Mouse (Mus musculus): Measurements from ENCODE around the gene Cd300ld. TPM values are rescaled to one million over a fixed set of nuclear protein-coding genes. Genes with fewer than 3 reads are reported as not detected.

The Cd300ld gene
- polyA plus RNA-seq, 1 experiment = not detected

DNA sequence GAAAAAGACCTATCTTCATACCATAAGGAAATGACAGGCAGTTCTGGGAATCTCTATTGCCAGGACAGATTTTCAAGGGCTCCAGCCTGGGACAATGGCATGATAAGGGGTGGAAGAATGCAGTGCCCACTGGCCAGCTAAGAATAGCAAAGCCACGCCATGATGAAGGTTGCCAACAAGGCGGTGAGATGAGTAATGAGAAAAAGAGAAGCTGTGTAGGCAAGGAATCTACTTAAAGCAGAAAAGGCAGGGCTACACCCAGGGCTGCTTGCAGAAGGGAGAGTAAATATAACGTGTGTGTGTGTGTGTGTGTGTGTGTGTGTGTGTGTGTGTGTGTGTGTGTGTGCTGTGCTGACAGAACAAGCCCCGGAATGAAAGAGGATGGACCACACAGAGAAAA, 7.9 kb downstream of the Cd300ld start:
- H3K79me2 ChIP-seq (ENCODE audit: control insufficient read depth, insufficient read depth) = no peaks in the 10 kb centered on the region
- TF ChIP-seq MYOD1 (IDR thresholded peaks at IDR 0.05; ENCODE audit: control insufficient read depth, insufficient read length, low read depth) = no peak
- TF ChIP-seq CTCF (IDR thresholded peaks at IDR 0.05; ENCODE audit: control insufficient read depth, insufficient read depth, insufficient read length) = no peak
- no peak for TF ChIP-seq MAX (IDR thresholded peaks at IDR 0.05)
- no peak for TF ChIP-seq MYOG (IDR thresholded peaks at IDR 0.05; ENCODE audit: control insufficient read depth, extremely low read depth, insufficient read length)
- TF ChIP-seq FOSL1 (IDR thresholded peaks at IDR 0.05; ENCODE audit: insufficient read depth, low read length, poor library complexity, severe bottlenecking) = no peak
- no peak for TF ChIP-seq USF1 (IDR thresholded peaks at IDR 0.05; ENCODE audit: low read depth)
- TF ChIP-seq CEBPB (IDR thresholded peaks at IDR 0.05; ENCODE audit: low read depth) = no peak
- H3ac ChIP-seq (ENCODE audit: control insufficient read depth, insufficient read length, low read depth) = no peak overlapping the region
- no peaks in the 10 kb centered on the region for H3K79me3 ChIP-seq (ENCODE audit: low read depth)
- no peaks in the 10 kb centered on the region for H3K36me3 ChIP-seq (ENCODE audit: control insufficient read depth, insufficient read depth)
- no peaks in the 10 kb centered on the region for H3K27me3 ChIP-seq (ENCODE audit: control insufficient read depth, insufficient read depth, insufficient read length)
- H3K4me3 ChIP-seq (ENCODE audit: insufficient read depth, poor library complexity, severe bottlenecking) = no peak overlapping the region

DNA sequence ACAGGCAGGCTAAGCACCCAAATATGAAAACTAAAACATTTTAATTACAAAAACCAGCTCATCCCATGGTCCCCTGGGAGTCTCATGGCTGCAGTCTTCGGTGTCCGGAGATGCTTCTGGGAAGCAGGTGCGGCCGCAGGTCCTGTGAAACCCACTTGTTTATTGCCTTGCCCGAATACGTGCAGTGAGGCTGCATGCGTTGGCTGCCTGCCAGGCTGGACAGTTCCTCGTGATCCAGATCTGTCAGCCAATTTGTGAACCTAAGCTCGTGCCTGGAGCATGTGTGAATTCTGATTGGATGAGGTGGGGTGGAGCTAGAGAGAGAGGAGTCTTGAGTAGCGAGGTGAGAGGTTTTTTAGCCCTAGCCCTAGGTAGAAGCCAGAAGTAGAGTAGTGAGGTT, 17.0 kb downstream of the Cd300ld start:
- H3K4me3 ChIP-seq (ENCODE audit: insufficient read depth, poor library complexity, severe bottlenecking) = no peak overlapping the region
- no peaks in the 10 kb centered on the region for H3K36me3 ChIP-seq (ENCODE audit: control insufficient read depth, insufficient read depth)
- no peaks in the 10 kb centered on the region for H3K79me2 ChIP-seq (ENCODE audit: control insufficient read depth, insufficient read depth)
- TF ChIP-seq MYOD1 (IDR thresholded peaks at IDR 0.05; ENCODE audit: control insufficient read depth, insufficient read length, low read depth) (no peak), CTCF (IDR thresholded peaks at IDR 0.05; ENCODE audit: control insufficient read depth, insufficient read depth, insufficient read length) (no peak), MYOG (IDR thresholded peaks at IDR 0.05; ENCODE audit: control insufficient read depth, extremely low read depth, insufficient read length) (no peak), MAX (IDR thresholded peaks at IDR 0.05) (no peak), FOSL1 (IDR thresholded peaks at IDR 0.05; ENCODE audit: insufficient read depth, low read length, poor library complexity, severe bottlenecking) (no peak), CEBPB (IDR thresholded peaks at IDR 0.05; ENCODE audit: low read depth) (no peak), USF1 (IDR thresholded peaks at IDR 0.05; ENCODE audit: low read depth) (no peak)
- H3K79me3 ChIP-seq (ENCODE audit: low read depth) = no peaks in the 10 kb centered on the region
- no peaks in the 10 kb centered on the region for H3K27me3 ChIP-seq (ENCODE audit: control insufficient read depth, insufficient read depth, insufficient read length)
- no peak overlapping the region for H3ac ChIP-seq (ENCODE audit: control insufficient read depth, insufficient read length, low read depth)

DNA sequence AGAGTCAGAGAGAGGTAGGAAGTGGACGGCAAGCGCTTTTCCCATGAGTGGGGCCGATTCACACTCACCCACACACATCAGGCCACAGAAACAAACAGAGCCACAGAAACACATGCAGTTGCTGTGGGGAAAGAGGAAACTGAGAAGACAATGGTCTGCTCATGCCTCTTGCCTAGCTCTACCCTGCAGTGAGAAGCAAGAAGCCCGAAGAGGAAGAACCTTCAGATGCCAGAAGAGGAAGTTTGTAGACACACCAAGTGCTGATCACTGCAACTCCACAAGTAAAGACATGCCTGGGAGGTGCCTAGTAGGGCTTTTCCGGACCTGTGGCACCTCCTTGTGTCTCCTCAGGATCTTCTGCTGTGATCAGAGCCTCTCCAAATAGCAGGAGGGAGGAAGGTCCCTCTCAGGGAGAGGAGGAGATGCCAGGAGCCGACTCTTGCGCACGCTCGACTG, 20.9 kb downstream of the Cd300ld start, which contains the start of gene Cd300c:
Gene Cd300c (minus strand): TSS at position 406 of the 456 bp plus-strand sequence.
- Histone ChIP-seq H3K79me3 (ENCODE audit: low read depth) (no peaks in the 10 kb centered on the region), H3ac (ENCODE audit: control insufficient read depth, insufficient read length, low read depth) (no peak within 1 kb of the TSS), H3K4me3 (ENCODE audit: insufficient read depth, poor library complexity, severe bottlenecking) (no peak within 1 kb of the TSS), H3K27me3 (ENCODE audit: control insufficient read depth, insufficient read depth, insufficient read length) (no peaks in the 10 kb centered on the region), H3K36me3 (ENCODE audit: control insufficient read depth, insufficient read depth) (no peaks in the 10 kb centered on the region), H3K79me2 (ENCODE audit: control insufficient read depth, insufficient read depth) (no peaks in the 10 kb centered on the region)
- TF ChIP-seq CTCF (IDR thresholded peaks at IDR 0.05; ENCODE audit: control insufficient read depth, insufficient read depth, insufficient read length) (no peak), MAX (IDR thresholded peaks at IDR 0.05) (no peak), FOSL1 (IDR thresholded peaks at IDR 0.05; ENCODE audit: insufficient read depth, low read length, poor library complexity, severe bottlenecking) (no peak), CEBPB (IDR thresholded peaks at IDR 0.05; ENCODE audit: low read depth) (no peak)

DNA sequence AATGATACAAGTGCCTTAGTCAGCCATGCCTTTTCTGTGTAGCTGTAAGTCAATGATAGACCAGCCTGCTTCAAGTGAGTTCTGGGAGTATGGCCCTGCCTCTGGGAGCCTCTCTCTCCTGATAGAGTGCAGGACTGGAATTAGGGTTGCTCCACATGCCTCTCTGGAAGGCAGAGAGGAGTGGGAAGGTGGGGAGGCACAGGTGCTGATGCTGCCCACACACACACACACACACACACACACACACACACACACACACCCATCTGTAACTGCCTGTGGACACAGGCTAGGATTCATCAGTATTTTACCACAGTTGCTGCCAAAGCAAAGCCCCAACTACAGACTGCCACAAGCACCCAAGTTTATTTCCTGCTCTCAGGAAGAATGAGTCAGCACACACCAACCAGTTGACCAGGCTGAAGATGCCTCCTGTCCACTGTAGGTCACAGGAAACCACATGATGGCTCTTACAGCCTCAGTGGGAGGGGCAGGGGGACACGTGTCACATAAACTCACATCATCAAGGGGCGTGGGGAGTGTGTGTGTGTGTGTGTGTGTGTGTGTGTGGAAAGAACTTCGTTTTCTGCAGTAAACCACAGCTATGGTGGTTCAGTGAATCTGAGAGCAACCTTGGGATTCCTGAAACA, 24.4 kb downstream of the Cd300ld start:
- Histone ChIP-seq H3K4me3 (ENCODE audit: insufficient read depth, poor library complexity, severe bottlenecking) (no peak overlapping the region), H3K27me3 (ENCODE audit: control insufficient read depth, insufficient read depth, insufficient read length) (no peaks in the 10 kb centered on the region), H3K36me3 (ENCODE audit: control insufficient read depth, insufficient read depth) (no peaks in the 10 kb centered on the region), H3ac (ENCODE audit: control insufficient read depth, insufficient read length, low read depth) (no peak overlapping the region), H3K79me3 (ENCODE audit: low read depth) (no peaks in the 10 kb centered on the region), H3K79me2 (ENCODE audit: control insufficient read depth, insufficient read depth) (no peaks in the 10 kb centered on the region)
- TF ChIP-seq CEBPB (IDR thresholded peaks at IDR 0.05; ENCODE audit: low read depth) (no peak), MYOD1 (IDR thresholded peaks at IDR 0.05; ENCODE audit: control insufficient read depth, insufficient read length, low read depth) (no peak), USF1 (IDR thresholded peaks at IDR 0.05; ENCODE audit: low read depth) (peak; percentile 75), MYOG (IDR thresholded peaks at IDR 0.05; ENCODE audit: control insufficient read depth, extremely low read depth, insufficient read length) (no peak), MAX (IDR thresholded peaks at IDR 0.05) (peak; percentile 38), FOSL1 (IDR thresholded peaks at IDR 0.05; ENCODE audit: insufficient read depth, low read length, poor library complexity, severe bottlenecking) (no peak), CTCF (IDR thresholded peaks at IDR 0.05; ENCODE audit: control insufficient read depth, insufficient read depth, insufficient read length) (no peak)

DNA sequence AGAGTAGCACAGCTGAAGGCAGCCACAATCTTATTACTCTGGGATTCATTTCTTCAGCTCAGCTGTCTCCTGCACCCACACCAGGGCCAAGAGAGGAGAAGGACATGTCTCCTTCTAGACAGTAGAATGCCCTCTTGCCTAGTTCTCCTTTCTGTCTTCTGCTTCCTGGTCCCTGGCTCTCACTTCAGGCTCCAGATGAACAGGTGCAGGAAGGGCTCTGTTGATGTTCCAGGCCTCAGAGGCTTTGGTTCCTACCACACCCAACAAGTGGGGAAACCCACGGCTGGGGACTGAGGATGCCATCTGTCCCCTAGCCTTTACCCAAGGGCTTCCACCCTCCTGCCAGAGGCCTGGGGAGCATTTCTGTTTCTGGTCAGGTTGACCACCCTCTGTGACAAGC, 29.4 kb downstream of the Cd300ld start:
- H3K79me2 ChIP-seq (ENCODE audit: control insufficient read depth, insufficient read depth) = no peaks in the 10 kb centered on the region
- no peaks in the 10 kb centered on the region for H3K27me3 ChIP-seq (ENCODE audit: control insufficient read depth, insufficient read depth, insufficient read length)
- no peaks in the 10 kb centered on the region for H3K36me3 ChIP-seq (ENCODE audit: control insufficient read depth, insufficient read depth)
- TF ChIP-seq FOSL1 (IDR thresholded peaks at IDR 0.05; ENCODE audit: insufficient read depth, low read length, poor library complexity, severe bottlenecking) (no peak), CTCF (IDR thresholded peaks at IDR 0.05; ENCODE audit: control insufficient read depth, insufficient read depth, insufficient read length) (no peak), MAX (IDR thresholded peaks at IDR 0.05) (no peak), MYOD1 (IDR thresholded peaks at IDR 0.05; ENCODE audit: control insufficient read depth, insufficient read length, low read depth) (no peak), MYOG (IDR thresholded peaks at IDR 0.05; ENCODE audit: control insufficient read depth, extremely low read depth, insufficient read length) (no peak), USF1 (IDR thresholded peaks at IDR 0.05; ENCODE audit: low read depth) (no peak), CEBPB (IDR thresholded peaks at IDR 0.05; ENCODE audit: low read depth) (no peak)
- H3K79me3 ChIP-seq (ENCODE audit: low read depth) = no peaks in the 10 kb centered on the region
- H3ac ChIP-seq (ENCODE audit: control insufficient read depth, insufficient read length, low read depth) = no peak overlapping the region
- H3K4me3 ChIP-seq (ENCODE audit: insufficient read depth, poor library complexity, severe bottlenecking) = no peak overlapping the region

Data from C2C12 (cell line).